Mouse (Mus musculus) kidney, embryonic 16.5 days (tissue): ENCODE measurements around the gene Rps3. TPM values are rescaled to one million over a fixed set of nuclear protein-coding genes. Genes with fewer than 3 reads are reported as not detected.

Experiments
- ATAC-seq: fragments of 200-750 bp; cut with Nextera tagmentation; 2 replicates; pipeline ENCODE4 v1.8.0; 2017; ENCODE audit warnings: moderate TSS enrichment; ENCODE audit not compliant: low FRiP score, low TSS enrichment
- H3K27ac ChIP-seq: fragments of 300-500 bp; sonication (generic); 2 replicates; pipeline ENCODE4 v1.5.1; 2014; ENCODE audit warnings: low read length
- H3K27me3 ChIP-seq: fragments of 300-500 bp; sonication (generic); 2 replicates; pipeline ENCODE4 v1.6.1; 2014; ENCODE audit warnings: low read length, control low read depth, mixed read lengths; ENCODE audit not compliant: insufficient read depth
- H3K36me3 ChIP-seq: fragments of 300-500 bp; sonication (generic); 2 replicates; pipeline ENCODE4 v1.6.1; 2014; ENCODE audit warnings: low read length, control low read depth, mixed read lengths; ENCODE audit not compliant: insufficient read depth
- H3K4me1 ChIP-seq: fragments of 300-500 bp; sonication (generic); 2 replicates; pipeline ENCODE4 v1.6.1; 2014; ENCODE audit warnings: low read length, control low read depth, mixed read lengths; ENCODE audit not compliant: insufficient read depth
- H3K4me2 ChIP-seq: fragments of 300-500 bp; sonication (generic); replicated peaks from 2 replicates; pipeline ENCODE4 v1.6.1; 2014; ENCODE audit warnings: low read depth, low read length
- H3K4me3 ChIP-seq: fragments of 300-500 bp; sonication (generic); 2 replicates; pipeline ENCODE4 v1.5.1; 2014; ENCODE audit warnings: mild to moderate bottlenecking, low read length
- H3K9ac ChIP-seq: fragments of 300-500 bp; sonication (generic); replicated peaks from 2 replicates; pipeline ENCODE4 v1.6.1; 2014; ENCODE audit warnings: low read length
- H3K9me3 ChIP-seq: fragments of 300-500 bp; sonication (generic); 2 replicates; pipeline ENCODE4 v1.6.1; 2016; ENCODE audit warnings: low read length, control low read depth
- WGBS: fragments of 180-500 bp; shearing (Covaris S2); extraction: QIAGEN DNeasy Blood & Tissue Kit; methylation state at CpG from one replicate; pipeline ENCODE4 v1.1.7; 2014; 5-methylcytosine and 5-hydroxymethylcytosine counted together
- polyA plus RNA-seq: library from polyadenylated mRNA; unstranded; fragments of >200 nt; fragmentation: Nextera tagmentation; extraction: Ambion mirVana; gene quantifications from 2 replicates; pipeline ENCODE4 v1.2.1, GENCODE M21; 2015

Gene Rps3
- polyA plus RNA-seq, 1 experiment from 2014 or later = 752 TPM

DNA sequence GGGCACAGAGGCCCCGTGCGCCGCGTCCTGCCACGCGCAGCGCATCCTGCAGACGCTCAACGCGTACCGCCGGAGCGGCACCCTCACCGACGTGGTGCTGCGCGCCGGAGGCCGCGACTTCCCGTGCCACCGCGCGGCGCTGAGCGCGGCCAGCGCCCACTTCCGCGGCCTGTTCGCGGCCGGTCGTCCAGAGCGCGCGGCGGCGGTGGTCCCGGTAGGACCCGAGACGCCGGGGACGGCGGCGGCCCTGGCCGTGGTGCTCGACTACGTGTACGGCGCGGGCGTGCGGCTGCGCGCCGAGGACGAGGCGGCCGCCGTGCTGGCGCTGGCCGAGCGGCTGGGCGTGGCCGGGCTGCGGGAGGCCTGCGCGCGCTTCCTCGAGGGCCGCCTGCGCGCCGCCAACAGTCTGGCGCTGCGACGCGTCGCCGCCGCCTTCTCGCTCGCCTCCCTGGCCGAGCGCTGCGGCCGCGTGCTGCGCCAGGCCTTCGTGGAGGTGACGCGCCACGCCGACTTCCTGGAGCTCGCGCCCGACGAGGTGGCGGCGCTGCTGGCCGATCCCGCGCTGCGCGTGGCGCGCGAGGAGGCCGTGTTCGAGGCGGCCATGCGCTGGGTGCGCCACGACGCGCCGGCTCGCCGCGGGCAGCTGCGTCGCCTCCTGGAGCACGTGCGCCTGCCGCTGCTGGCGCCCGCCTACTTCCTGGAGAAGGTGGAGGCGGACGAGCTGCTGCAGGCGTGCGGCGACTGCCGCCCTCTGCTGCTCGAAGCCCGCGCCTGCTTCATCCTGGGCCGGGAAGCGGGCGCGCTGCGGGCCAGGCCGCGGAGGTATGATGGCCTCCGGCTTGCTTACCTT, 15.0 kb downstream of the Rps3 start:
- peak overlapping the region; percentile 64 for H3K4me2 ChIP-seq
- peaks cover 18% of the 10 kb centered on the region for H3K36me3 ChIP-seq
- peaks cover 3% of the 10 kb centered on the region; the same call in 1 of the 2 replicates for H3K9me3 ChIP-seq
- WGBS = 1% methylated on average over 121 of the region's 145 CpGs
- H3K4me3 ChIP-seq = peak overlapping the region; percentile 51
- peaks cover 26% of the 10 kb centered on the region for H3K4me1 ChIP-seq
- H3K27ac ChIP-seq = peak overlapping the region; percentile 88
- no peaks in the 10 kb centered on the region for H3K27me3 ChIP-seq
- ATAC-seq = peak; percentile 76
- peak overlapping the region; percentile 75 for H3K9ac ChIP-seq

DNA sequence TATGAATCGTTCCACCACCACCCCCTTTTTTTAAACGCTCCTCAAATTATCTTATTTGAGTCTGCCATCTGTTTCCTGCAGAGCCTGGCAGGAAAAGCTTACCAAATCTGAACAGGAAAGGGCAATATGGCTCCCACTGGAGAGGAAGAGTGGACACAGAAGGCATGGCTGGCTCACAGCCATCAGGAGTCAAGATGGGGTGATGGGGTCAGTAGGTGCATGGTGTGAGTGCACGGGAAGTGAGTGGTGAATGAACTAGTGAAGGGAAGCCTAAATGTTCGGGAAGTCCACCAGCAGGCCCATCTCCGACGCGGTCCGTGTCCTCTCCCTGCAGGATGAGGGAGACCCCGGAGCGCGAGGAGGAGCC, 15.6 kb downstream of the Rps3 start:
- Histone ChIP-seq H3K4me1 (peaks cover 26% of the 10 kb centered on the region), H3K27ac (peak overlapping the region; percentile 88), H3K36me3 (peaks cover 12% of the 10 kb centered on the region), H3K9ac (peak overlapping the region; percentile 75), H3K4me3 (peak overlapping the region; percentile 51), H3K9me3 (peaks cover 4% of the 10 kb centered on the region; the same call in 1 of the 2 replicates), H3K27me3 (no peaks in the 10 kb centered on the region), H3K4me2 (peak overlapping the region; percentile 64)
- 16% methylated on average over 11 of the region's 11 CpGs for WGBS
- no peak; the same call in 1 of the 2 replicates for ATAC-seq

DNA sequence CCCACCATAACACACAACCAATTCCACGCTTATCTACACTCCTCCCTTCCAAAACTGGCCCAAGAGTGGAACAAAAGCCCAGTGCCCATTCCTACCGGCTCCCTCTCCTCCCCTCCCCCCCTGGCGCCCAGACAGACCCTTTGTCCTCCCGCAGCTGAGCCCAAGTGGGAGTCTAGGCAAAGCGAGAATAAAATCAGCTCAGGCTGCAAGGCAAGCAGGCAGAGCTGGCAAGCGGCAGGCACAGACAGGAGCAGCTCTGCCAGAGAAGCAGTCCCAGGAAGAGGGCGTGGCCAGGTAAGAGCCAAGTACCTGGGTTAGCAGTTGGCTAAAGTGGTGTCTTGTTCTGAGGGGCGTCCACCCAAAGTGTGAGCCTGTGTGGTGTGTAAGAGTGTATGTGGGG, 17.7 kb downstream of the Rps3 start, which contains the start of gene Klhl35:
TSS of gene Klhl35 (plus strand) at position 194 of the 400 bp plus-strand sequence.
- Histone ChIP-seq H3K27ac (no peak within 1 kb of the TSS), H3K4me2 (0 out of 2 replicates have a peak within 1 kb of the TSS, but pooled peaks have one; percentile 5), H3K4me3 (no peak within 1 kb of the TSS), H3K9me3 (peaks cover 4% of the 10 kb centered on the region; the same call in 1 of the 2 replicates), H3K36me3 (peaks cover 1% of the 10 kb centered on the region; the same call in 1 of the 2 replicates), H3K27me3 (no peaks in the 10 kb centered on the region), H3K9ac (peak within 1 kb of the TSS; percentile 55), H3K4me1 (peaks cover 26% of the 10 kb centered on the region)
- WGBS = 33% methylated on average over 8 of the region's 8 CpGs
- no peak for ATAC-seq

DNA sequence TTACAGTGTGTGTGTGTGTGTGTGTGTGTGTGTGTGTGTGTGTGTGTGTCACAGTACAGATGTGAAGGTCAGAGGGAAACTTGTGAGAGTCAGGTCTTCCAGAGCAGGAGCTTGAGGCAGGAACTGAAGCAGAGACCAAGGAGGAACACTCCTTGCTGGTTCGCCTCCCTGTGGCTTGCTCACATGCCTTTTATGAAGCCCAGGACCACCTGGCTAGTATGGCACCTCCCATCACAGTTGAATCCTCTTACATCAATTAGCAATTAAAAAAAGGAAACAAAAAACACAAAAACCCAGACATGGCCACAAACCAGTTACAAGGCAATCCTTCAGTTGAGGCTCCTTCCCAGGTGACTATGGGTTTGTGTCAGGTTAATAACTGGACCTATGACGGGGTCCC, 20.4 kb downstream of the Rps3 start:
- Histone ChIP-seq H3K4me3 (no peak overlapping the region), H3K9me3 (peaks cover 4% of the 10 kb centered on the region; the same call in 1 of the 2 replicates), H3K27ac (no peak overlapping the region), H3K4me2 (no peak overlapping the region), H3K27me3 (no peaks in the 10 kb centered on the region), H3K36me3 (peaks cover 7% of the 10 kb centered on the region; the same call in 1 of the 2 replicates), H3K4me1 (peaks cover 38% of the 10 kb centered on the region), H3K9ac (no peak overlapping the region)
- no peak for ATAC-seq
- WGBS = 89% methylated on average over 2 of the region's 2 CpGs

- H3K4me1 ChIP-seq = peaks cover 17% of the 10 kb centered on the region
- peaks cover 7% of the 10 kb centered on the region; the same call in 1 of the 2 replicates for H3K36me3 ChIP-seq
- no peak overlapping the region for H3K9ac ChIP-seq
- no peaks in the 10 kb centered on the region for H3K27me3 ChIP-seq
- no peak overlapping the region; the same call in 1 of the 2 replicates for H3K27ac ChIP-seq
- peak; percentile 20; the same call in 1 of the 2 replicates for ATAC-seq
- WGBS = 84% methylated on average over 15 of the region's 15 CpGs
- H3K4me3 ChIP-seq = no peak overlapping the region
- H3K9me3 ChIP-seq = peaks cover 4% of the 10 kb centered on the region; the same call in 1 of the 2 replicates
- no peak overlapping the region for H3K4me2 ChIP-seq
Observed at GRCm38 (mm10) chr7:99459888-99460652, 23.5 kb downstream of the Rps3 start.

- 72% methylated on average over 8 of the region's 8 CpGs for WGBS
- Histone ChIP-seq H3K4me3 (no peak overlapping the region), H3K4me2 (no peak overlapping the region), H3K27me3 (no peaks in the 10 kb centered on the region), H3K9ac (no peak overlapping the region), H3K27ac (no peak overlapping the region), H3K9me3 (peaks cover 4% of the 10 kb centered on the region; the same call in 1 of the 2 replicates), H3K4me1 (peaks cover 18% of the 10 kb centered on the region), H3K36me3 (peaks cover 7% of the 10 kb centered on the region; the same call in 1 of the 2 replicates)
- no peak for ATAC-seq
Observed at GRCm38 (mm10) chr7:99458849-99459248, 24.7 kb downstream of the Rps3 start.

- H3K9me3 ChIP-seq = no peaks in the 10 kb centered on the region
- H3K4me3 ChIP-seq = no peak overlapping the region
- 45% methylated on average over 4 of the region's 4 CpGs for WGBS
- peak; percentile 63; the same call in 1 of the 2 replicates for ATAC-seq
- H3K9ac ChIP-seq = no peak overlapping the region
- H3K4me2 ChIP-seq = no peak overlapping the region
- no peaks in the 10 kb centered on the region for H3K27me3 ChIP-seq
- peak overlapping the region; percentile 64 for H3K27ac ChIP-seq
- no peaks in the 10 kb centered on the region for H3K36me3 ChIP-seq
- peaks cover 15% of the 10 kb centered on the region for H3K4me1 ChIP-seq
Observed at GRCm38 (mm10) chr7:99454044-99454443, 29.5 kb downstream of the Rps3 start.

DNA sequence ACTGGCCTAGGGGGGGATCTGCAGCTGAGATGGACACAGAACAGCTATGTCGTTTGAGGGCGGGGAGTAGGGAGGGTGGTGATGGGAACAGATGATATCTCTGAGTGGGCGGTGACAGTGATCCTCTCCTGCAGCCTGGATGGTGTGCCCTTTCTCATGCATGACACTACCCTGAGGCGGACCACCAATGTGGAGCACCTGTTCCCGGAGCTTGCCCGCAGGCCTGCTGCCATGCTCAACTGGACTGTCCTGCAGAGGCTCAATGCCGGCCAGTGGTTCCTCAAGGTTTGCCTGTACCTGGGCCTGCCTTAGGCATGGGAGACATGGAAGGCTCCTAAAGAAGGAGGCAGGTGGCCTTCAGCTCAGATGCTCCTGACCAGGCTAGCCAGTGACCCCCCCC, 30.7 kb downstream of the Rps3 start:
- H3K27me3 ChIP-seq = no peaks in the 10 kb centered on the region
- no peak overlapping the region for H3K4me3 ChIP-seq
- H3K9me3 ChIP-seq = no peaks in the 10 kb centered on the region
- ATAC-seq = peak; percentile 20; the same call in 1 of the 2 replicates
- no peak overlapping the region for H3K9ac ChIP-seq
- 58% methylated on average over 7 of the region's 7 CpGs for WGBS
- H3K36me3 ChIP-seq = no peaks in the 10 kb centered on the region
- no peak overlapping the region for H3K4me2 ChIP-seq
- peaks cover 9% of the 10 kb centered on the region for H3K4me1 ChIP-seq
- H3K27ac ChIP-seq = no peak overlapping the region

GRCm38 (mm10) chr7:99450703-99451102, 32.8 kb downstream of the Rps3 start:
- Histone ChIP-seq H3K27ac (no peak overlapping the region), H3K36me3 (no peaks in the 10 kb centered on the region), H3K4me3 (no peak overlapping the region), H3K27me3 (no peaks in the 10 kb centered on the region), H3K4me1 (peaks cover 9% of the 10 kb centered on the region), H3K9me3 (no peaks in the 10 kb centered on the region), H3K9ac (no peak overlapping the region), H3K4me2 (no peak overlapping the region)
- WGBS = 0% methylated on average over 3 of the region's 3 CpGs
- ATAC-seq = peak; percentile 10
